Mouse (Mus musculus) heart, adult 2 months (tissue): Measurements from ENCODE around the gene Clec1a.

Experiments used
- CTCF ChIP-seq: fragments of 200-600 bp; IDR thresholded peaks from 2 replicates; pipeline ENCODE4 v1.8.1; 2022; ENCODE audit warnings: antibody characterized with exemption, mild to moderate bottlenecking, moderate library complexity
- EP300 ChIP-seq: fragments of 200-500 bp; IDR thresholded peaks from 2 replicates; pipeline ENCODE4 v1.6.1; 2011; ENCODE audit warnings: low read depth, low read length, control low read depth; ENCODE audit not compliant: insufficient read depth
- POLR2A ChIP-seq: fragments of 200-500 bp; IDR thresholded peaks from 2 replicates; pipeline ENCODE4 v1.6.1; 2011; ENCODE audit warnings: mild to moderate bottlenecking, low read depth, low read length, control low read depth; ENCODE audit not compliant: insufficient read depth

- TF ChIP-seq EP300 = no peak
- no peak for TF ChIP-seq POLR2A
- no peak for TF ChIP-seq CTCF
Observed at GRCm38 (mm10) chr6:129374937-129375471, 76.8 kb downstream of the Clec1a start.
